Mouse (Mus musculus): Measurements from ENCODE around the gene Mta3. TPM values are rescaled to one million over a fixed set of nuclear protein-coding genes. Genes with fewer than 3 reads are reported as not detected.

Mta3 gene
- polyA plus RNA-seq, 1 experiment from 2014 or later: 43.8 TPM

GRCm38 (mm10) chr17:83693941-83694340 is 12.0 kb upstream of the Mta3 start:
- no peaks in the 10 kb centered on the region for H3K9me3 ChIP-seq
- no peak overlapping the region for H3K9ac ChIP-seq
- H3K27me3 ChIP-seq (replicated peaks): no peaks in the 10 kb centered on the region
- no peaks in the 10 kb centered on the region for H3K36me3 ChIP-seq
- H3K27ac ChIP-seq: no peak overlapping the region
- no peaks in the 10 kb centered on the region for H3K4me1 ChIP-seq
- 55% methylated on average over 9 of the region's 9 CpGs for WGBS
- no peak overlapping the region for H3K4me2 ChIP-seq
- ATAC-seq (ENCODE audit: insufficient read depth, low FRiP score, low read depth): no peak
- no peak overlapping the region for H3K4me3 ChIP-seq (replicated peaks)

GRCm38 (mm10) chr17:83695785-83696184 is 10.2 kb upstream of the Mta3 start:
- H3K4me2 ChIP-seq: no peak overlapping the region
- WGBS: 73% methylated on average over 2 of the region's 2 CpGs
- ATAC-seq (ENCODE audit: insufficient read depth, low FRiP score, low read depth): no peak

GRCm38 (mm10) chr17:83699062-83699724 is 6.8 kb upstream of the Mta3 start:
- Histone ChIP-seq H3K9me3 (no peaks in the 10 kb centered on the region), H3K4me2 (no peak overlapping the region), H3K9ac (no peak overlapping the region), H3K4me3 (replicated peaks) (no peak overlapping the region), H3K27ac (peak overlapping the region; percentile 81), H3K36me3 (no peaks in the 10 kb centered on the region), H3K27me3 (replicated peaks) (no peaks in the 10 kb centered on the region), H3K4me1 (no peaks in the 10 kb centered on the region)
- peak; percentile 86 for ATAC-seq (ENCODE audit: insufficient read depth, low FRiP score, low read depth)
- 68% methylated on average over 8 of the region's 8 CpGs for WGBS

More at GRCm38 (mm10) chr17:83695785-83696184, 10.2 kb upstream of the Mta3 start:
- H3K9ac ChIP-seq: no peak overlapping the region
- H3K9me3 ChIP-seq: no peaks in the 10 kb centered on the region
- H3K27ac ChIP-seq: no peak overlapping the region
- H3K36me3 ChIP-seq: no peaks in the 10 kb centered on the region
- no peaks in the 10 kb centered on the region for H3K4me1 ChIP-seq
- H3K27me3 ChIP-seq (replicated peaks): no peaks in the 10 kb centered on the region
- H3K4me3 ChIP-seq (replicated peaks): no peak overlapping the region

- no peaks in the 10 kb centered on the region for H3K9me3 ChIP-seq
- H3K9ac ChIP-seq: no peak overlapping the region
- no peaks in the 10 kb centered on the region for H3K4me1 ChIP-seq
- no peak for ATAC-seq (ENCODE audit: insufficient read depth, low FRiP score, low read depth)
- peak overlapping the region; percentile 81; the same call in 1 of the 2 replicates for H3K27ac ChIP-seq
- 74% methylated on average over 9 of the region's 9 CpGs for WGBS
- no peaks in the 10 kb centered on the region for H3K27me3 ChIP-seq (replicated peaks)
- no peaks in the 10 kb centered on the region for H3K36me3 ChIP-seq
- H3K4me2 ChIP-seq: no peak overlapping the region
- no peak overlapping the region for H3K4me3 ChIP-seq (replicated peaks)
These were observed 5.8 kb upstream of the Mta3 start for GRCm38 (mm10) chr17:83700125-83700524.

- 85% methylated on average over 5 of the region's 5 CpGs for WGBS
- ATAC-seq (ENCODE audit: insufficient read depth, low FRiP score, low read depth): no peak
- Histone ChIP-seq H3K27ac (no peak overlapping the region), H3K9me3 (no peaks in the 10 kb centered on the region), H3K4me2 (no peak overlapping the region), H3K4me3 (replicated peaks) (no peak overlapping the region), H3K36me3 (0 out of 2 replicates have a peak, but pooled peaks cover 3% of the 10 kb centered on the region), H3K4me1 (0 out of 2 replicates have a peak, but pooled peaks cover 9% of the 10 kb centered on the region), H3K27me3 (replicated peaks) (no peaks in the 10 kb centered on the region), H3K9ac (no peak overlapping the region)
These were observed 1.5 kb upstream of the Mta3 start for GRCm38 (mm10) chr17:83704469-83704868.

GRCm38 (mm10) chr17:83705352-83706115 is 429 bp upstream of the Mta3 start:
- H3K9me3 ChIP-seq: no peaks in the 10 kb centered on the region
- peak; percentile 67 for ATAC-seq (ENCODE audit: insufficient read depth, low FRiP score, low read depth)
- WGBS: 2% methylated on average over 36 of the region's 38 CpGs

GRCm38 (mm10) chr17:83706594-83707126 is 697 bp downstream of the Mta3 start:
- H3K4me2 ChIP-seq: peak overlapping the region; percentile 88
- no peaks in the 10 kb centered on the region for H3K27me3 ChIP-seq (replicated peaks)
- H3K27ac ChIP-seq: peak overlapping the region; percentile 96
- H3K4me1 ChIP-seq: 0 out of 2 replicates have a peak, but pooled peaks cover 9% of the 10 kb centered on the region
- WGBS: under 1% methylated on average over 19 of the region's 19 CpGs
- peak overlapping the region; percentile 64 for H3K4me3 ChIP-seq (replicated peaks)
- ATAC-seq (ENCODE audit: insufficient read depth, low FRiP score, low read depth): peak; percentile 78
- H3K9ac ChIP-seq: peak overlapping the region; percentile 94
- H3K36me3 ChIP-seq: 0 out of 2 replicates have a peak, but pooled peaks cover 3% of the 10 kb centered on the region
- H3K9me3 ChIP-seq: no peaks in the 10 kb centered on the region

More at GRCm38 (mm10) chr17:83705352-83706115, 429 bp upstream of the Mta3 start:
- Histone ChIP-seq H3K4me1 (0 out of 2 replicates have a peak, but pooled peaks cover 9% of the 10 kb centered on the region), H3K27me3 (replicated peaks) (no peaks in the 10 kb centered on the region), H3K4me2 (peak overlapping the region; percentile 88), H3K4me3 (replicated peaks) (peak overlapping the region; percentile 64), H3K9ac (peak overlapping the region; percentile 94), H3K27ac (peak overlapping the region; percentile 96), H3K36me3 (0 out of 2 replicates have a peak, but pooled peaks cover 3% of the 10 kb centered on the region)

GRCm38 (mm10) chr17:83707372-83707771 is 1.4 kb downstream of the Mta3 start:
- Histone ChIP-seq H3K27ac (peak overlapping the region; percentile 96; the same call in 1 of the 2 replicates), H3K4me3 (replicated peaks) (no peak overlapping the region; the same call in 1 of the 2 replicates)
- WGBS: 84% methylated on average over 4 of the region's 4 CpGs

GRCm38 (mm10) chr17:83707846-83708245 is 1.9 kb downstream of the Mta3 start:
- Histone ChIP-seq H3K9me3 (no peaks in the 10 kb centered on the region), H3K4me3 (replicated peaks) (no peak overlapping the region), H3K9ac (no peak overlapping the region), H3K27me3 (replicated peaks) (no peaks in the 10 kb centered on the region), H3K36me3 (0 out of 2 replicates have a peak, but pooled peaks cover 5% of the 10 kb centered on the region), H3K27ac (no peak overlapping the region), H3K4me2 (no peak overlapping the region), H3K4me1 (0 out of 2 replicates have a peak, but pooled peaks cover 9% of the 10 kb centered on the region)
- ATAC-seq (ENCODE audit: insufficient read depth, low FRiP score, low read depth): no peak
- WGBS: 86% methylated on average over 6 of the region's 6 CpGs

More at GRCm38 (mm10) chr17:83707372-83707771, 1.4 kb downstream of the Mta3 start:
- H3K9me3 ChIP-seq: no peaks in the 10 kb centered on the region
- H3K27me3 ChIP-seq (replicated peaks): no peaks in the 10 kb centered on the region
- no peak for ATAC-seq (ENCODE audit: insufficient read depth, low FRiP score, low read depth)
- 0 out of 2 replicates have a peak, but pooled peaks cover 3% of the 10 kb centered on the region for H3K36me3 ChIP-seq
- H3K9ac ChIP-seq: no peak overlapping the region; the same call in 1 of the 2 replicates
- H3K4me1 ChIP-seq: 0 out of 2 replicates have a peak, but pooled peaks cover 9% of the 10 kb centered on the region
- peak overlapping the region; percentile 88 for H3K4me2 ChIP-seq

GRCm38 (mm10) chr17:83708256-83708655 is 2.3 kb downstream of the Mta3 start:
- no peak for ATAC-seq (ENCODE audit: insufficient read depth, low FRiP score, low read depth)
- 0 out of 2 replicates have a peak, but pooled peaks cover 9% of the 10 kb centered on the region for H3K4me1 ChIP-seq
- H3K27ac ChIP-seq: no peak overlapping the region
- H3K36me3 ChIP-seq: 0 out of 2 replicates have a peak, but pooled peaks cover 6% of the 10 kb centered on the region
- H3K27me3 ChIP-seq (replicated peaks): no peaks in the 10 kb centered on the region
- no peaks in the 10 kb centered on the region for H3K9me3 ChIP-seq
- no peak overlapping the region for H3K9ac ChIP-seq
- H3K4me3 ChIP-seq (replicated peaks): no peak overlapping the region
- WGBS: 71% methylated on average over 10 of the region's 10 CpGs
- no peak overlapping the region for H3K4me2 ChIP-seq

- Histone ChIP-seq H3K4me3 (replicated peaks) (no peak overlapping the region), H3K27ac (no peak overlapping the region), H3K4me2 (no peak overlapping the region), H3K9ac (no peak overlapping the region), H3K27me3 (replicated peaks) (no peaks in the 10 kb centered on the region), H3K9me3 (no peaks in the 10 kb centered on the region), H3K36me3 (0 out of 2 replicates have a peak, but pooled peaks cover 6% of the 10 kb centered on the region), H3K4me1 (0 out of 2 replicates have a peak, but pooled peaks cover 9% of the 10 kb centered on the region)
- WGBS: 86% methylated on average over 6 of the region's 6 CpGs
- ATAC-seq (ENCODE audit: insufficient read depth, low FRiP score, low read depth): no peak
These were observed 2.9 kb downstream of the Mta3 start for GRCm38 (mm10) chr17:83708891-83709290.

Data from stomach, embryonic 15.5 days (tissue).